Mouse (Mus musculus) cerebellum, postnatal 14 days (tissue): Measurements from ENCODE around the gene Ap3b2.
"Not testable (repeated sequence)": the region's sequence is repeated elsewhere in the genome, so short reads cannot be mapped to it uniquely, and the experiment has no call there.

Source experiments
- DNase-seq, 2 experiments: peaks; one replicate each; pipeline ENCODE4 v3.0.0; 2021; ENCODE audit warnings: mixed read lengths in 2 of 2

Ap3b2 gene

DNA sequence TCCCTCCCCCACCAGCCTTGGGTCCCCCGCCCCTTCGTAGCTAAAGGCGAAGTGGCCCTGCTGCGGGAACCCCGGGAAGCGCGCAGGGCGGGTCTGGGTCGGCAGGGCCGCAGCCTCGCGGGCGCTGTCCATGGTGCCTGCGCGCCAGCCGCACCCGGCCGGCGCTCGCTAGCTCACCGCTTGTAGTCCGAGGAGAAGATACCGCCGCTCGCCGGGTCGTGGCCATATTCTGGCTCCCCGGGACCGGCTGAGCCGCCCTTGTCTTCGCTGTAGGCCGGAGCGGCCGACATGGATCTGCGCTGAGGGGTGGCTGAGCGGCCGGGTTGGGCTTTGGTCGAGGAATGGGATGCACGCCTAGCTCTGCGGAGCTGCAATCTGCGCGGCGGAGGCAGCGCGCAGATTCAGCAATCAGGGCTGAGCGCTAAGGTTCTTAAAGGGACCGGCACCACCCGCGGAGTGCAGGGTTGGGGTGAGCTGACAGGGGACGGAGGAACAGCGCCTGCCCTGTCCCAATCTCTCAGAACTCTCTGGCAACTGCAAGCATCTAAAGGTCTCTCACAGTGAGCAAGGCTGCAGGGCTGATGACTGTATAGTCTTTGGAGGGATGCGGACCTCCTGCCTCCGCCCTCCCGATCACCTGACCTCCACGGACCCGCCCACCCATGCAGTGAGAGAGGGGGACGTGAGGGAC, at the start of gene Ap3b2:
Gene Ap3b2 (minus strand): TSS at position 595 of the 691 bp plus-strand sequence.
- DNase-seq = peak; percentile 84 to 87

DNA sequence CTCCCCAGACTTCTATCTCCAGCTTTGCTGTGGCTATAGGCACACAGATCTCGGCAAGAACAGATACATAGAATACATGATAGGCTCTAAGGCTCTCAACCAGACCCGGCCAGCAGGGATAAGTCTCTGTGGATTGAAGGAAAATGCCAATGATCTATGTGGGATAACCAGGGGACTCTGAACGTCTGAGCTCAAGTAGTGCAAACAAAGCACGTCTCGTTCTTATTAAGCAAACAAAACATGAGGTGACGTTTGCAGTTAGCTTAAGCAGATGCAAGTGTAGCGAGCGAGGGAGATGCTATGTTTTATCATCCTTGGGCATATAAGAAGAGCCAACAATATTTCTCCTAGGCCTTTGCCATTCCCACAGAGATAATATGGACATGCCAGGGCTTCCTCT, 49.2 kb upstream of the Ap3b2 start:
- DNase-seq = no peak

DNA sequence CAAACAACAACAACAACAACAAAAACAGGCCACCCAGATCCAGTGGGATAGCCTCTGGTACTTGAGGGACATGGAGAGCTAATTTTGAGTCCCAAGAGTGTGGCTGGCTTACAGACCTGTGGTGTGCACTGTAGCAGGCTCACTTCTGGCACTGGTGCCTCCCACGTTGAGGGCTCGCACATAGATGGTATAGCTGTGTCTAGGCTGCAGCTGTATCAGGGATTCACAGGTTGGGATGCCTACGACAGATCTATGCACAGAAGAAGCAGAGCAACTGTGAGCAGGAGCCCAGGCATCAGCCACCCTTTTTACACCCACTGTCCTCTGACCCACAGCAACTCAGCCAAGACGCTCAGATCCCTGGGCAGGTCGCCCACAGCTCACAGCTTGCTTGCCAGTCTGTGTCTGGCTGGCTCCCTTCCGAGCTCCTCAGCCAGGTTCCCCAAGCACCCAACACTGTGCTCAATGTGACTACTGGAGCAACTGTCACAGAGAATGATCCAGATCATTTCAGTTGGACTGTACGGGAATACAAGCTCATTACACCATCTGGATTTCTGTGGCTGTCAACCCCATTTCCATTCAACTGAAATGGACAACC, 48.3 kb upstream of the Ap3b2 start:
- peak; percentile 72 to 83 for DNase-seq

DNA sequence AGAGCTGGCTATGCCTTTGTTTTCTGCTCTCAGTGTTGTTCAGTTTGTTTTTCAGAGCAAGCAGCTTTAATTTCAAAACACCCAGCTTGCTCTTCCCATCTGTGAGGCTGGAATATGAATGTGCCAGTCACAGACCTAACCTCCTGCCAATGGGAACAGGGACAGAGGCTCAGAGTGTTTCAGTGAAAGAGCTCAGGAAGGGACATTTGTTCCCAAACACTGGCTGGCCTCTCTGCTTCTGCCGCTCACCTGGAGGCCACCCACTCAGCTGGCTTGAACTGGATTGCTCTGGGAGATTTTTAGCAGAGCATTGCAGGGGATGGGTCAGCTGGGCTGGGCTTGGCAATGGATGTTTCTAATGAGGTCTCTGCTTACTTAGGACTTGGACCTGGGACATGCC, 47.3 kb upstream of the Ap3b2 start:
- DNase-seq = peak; percentile 15 to 25

DNA sequence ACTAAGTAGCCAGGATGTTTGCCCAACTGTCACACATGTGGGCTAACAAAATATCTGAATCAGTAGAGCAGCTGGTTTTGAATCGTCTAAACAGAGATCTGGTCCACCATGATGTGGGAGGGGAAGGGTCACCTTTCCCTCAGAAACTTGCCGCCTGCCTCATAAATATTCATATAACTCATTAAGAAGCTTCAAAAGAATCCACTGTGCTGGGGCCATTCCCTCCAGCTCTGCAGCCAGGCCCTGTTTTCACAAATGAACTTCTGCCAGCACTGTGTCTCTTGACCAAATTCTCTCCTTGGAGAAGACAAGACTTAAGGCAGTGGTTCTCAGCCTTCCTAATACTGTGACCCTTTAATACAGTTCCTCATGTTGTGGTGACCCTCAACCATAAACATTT, 45.8 kb upstream of the Ap3b2 start:
- DNase-seq = no peak

DNA sequence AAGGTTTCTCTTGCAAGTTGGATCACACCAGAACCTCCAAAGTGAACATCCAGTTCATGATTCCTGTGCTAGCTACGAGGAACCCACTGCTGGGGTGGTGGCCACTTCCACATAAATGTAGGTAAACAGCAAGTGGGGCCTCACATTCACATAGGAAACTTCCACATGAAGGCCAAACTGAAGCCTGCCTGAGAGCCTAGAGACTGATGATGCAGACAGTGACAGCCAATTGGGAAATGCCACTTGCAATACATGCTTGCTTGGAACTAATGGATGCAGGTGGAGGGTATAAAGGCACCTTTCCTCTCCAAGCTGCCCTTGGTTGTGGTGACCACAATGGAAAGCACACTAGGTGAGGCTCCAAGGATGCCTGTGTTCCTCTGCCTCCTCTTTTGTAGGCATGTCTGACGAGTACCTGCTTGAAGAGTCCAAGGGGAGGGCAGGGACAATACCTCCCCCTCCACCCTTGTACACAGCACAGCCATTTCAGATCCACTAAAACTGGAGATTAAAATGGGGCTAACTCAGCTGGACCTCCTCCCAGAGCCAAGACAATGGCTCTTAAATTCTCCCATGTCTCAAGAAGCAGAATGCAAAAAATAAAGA, 44.4 kb upstream of the Ap3b2 start:
- peak; percentile 30 to 52 for DNase-seq

DNA sequence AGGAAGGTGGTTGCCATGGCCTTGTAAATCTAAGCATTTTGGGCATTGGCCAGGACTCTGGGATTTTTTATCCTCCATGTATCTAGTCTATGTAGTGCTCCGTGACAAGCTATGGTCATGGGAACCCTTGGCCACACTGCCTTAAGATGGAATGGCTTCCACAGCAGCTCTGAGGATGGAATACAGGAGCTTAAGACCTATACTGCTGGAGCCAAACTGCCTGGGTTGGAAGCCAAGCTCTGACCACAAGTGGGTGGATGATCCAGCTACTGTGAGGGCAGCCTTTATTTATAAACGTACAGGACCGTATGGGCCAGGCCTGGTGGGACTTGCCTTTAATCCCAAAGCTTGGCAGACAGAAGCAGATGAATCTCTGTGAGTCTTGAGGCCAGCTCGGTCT, 42.8 kb upstream of the Ap3b2 start:
- no peak for DNase-seq

DNA sequence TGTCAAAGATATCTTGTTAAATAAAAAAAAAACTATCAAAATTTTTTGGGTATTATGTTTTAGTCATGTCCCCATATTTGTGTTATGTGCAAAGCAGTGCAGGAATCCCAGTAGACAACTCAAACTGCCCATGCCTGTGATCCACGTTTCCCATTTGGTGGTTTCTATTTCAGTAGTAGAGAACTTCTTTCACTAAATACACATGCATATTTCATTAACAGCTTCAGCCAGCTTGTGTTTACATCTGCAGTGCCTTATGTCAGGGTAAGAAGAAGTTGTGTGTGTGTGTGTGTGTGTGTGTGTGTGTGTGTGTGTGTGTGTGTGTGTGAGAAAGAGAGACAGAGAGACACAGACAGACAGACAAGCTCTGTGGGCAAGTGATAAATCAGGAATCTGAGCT, 37.7 kb upstream of the Ap3b2 start:
- DNase-seq = no peak

DNA sequence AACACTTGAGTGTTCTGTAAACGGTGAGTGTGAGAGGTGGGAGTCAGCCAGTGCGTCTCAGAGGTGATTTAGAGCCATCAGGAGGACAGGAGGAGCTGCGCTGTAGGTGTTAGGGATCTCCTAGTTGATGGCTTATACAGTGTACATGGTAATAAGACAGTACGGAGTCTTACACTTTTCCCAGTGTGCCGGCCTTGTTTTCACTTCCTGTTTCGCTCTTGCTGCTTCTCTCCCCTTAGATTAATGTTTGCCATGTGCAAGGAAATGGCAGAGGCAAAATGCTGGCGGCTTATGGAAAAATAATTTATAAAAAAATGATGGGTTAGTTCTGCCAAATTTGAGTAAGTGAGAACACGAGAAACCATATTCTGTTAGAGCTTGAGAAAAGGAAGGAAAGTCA, 35.2 kb upstream of the Ap3b2 start:
- no peak for DNase-seq

DNA sequence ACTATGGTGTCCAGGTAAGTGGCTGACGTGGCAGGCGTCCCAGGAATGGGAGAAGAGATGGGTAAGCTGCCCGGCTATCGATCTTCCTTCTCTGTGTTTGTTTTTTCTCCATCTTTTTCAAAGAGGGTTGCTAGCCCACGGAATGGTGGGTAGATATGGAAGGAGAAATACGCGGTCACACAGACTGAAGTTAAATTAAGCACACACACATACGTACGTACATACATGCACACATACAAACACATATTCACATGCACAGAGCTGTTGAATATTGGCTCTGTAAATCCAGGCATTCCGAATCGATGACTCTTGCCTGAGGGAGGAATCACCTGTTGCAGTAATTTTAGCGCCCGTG, 29.9 kb upstream of the Ap3b2 start:
- DNase-seq = no peak

DNA sequence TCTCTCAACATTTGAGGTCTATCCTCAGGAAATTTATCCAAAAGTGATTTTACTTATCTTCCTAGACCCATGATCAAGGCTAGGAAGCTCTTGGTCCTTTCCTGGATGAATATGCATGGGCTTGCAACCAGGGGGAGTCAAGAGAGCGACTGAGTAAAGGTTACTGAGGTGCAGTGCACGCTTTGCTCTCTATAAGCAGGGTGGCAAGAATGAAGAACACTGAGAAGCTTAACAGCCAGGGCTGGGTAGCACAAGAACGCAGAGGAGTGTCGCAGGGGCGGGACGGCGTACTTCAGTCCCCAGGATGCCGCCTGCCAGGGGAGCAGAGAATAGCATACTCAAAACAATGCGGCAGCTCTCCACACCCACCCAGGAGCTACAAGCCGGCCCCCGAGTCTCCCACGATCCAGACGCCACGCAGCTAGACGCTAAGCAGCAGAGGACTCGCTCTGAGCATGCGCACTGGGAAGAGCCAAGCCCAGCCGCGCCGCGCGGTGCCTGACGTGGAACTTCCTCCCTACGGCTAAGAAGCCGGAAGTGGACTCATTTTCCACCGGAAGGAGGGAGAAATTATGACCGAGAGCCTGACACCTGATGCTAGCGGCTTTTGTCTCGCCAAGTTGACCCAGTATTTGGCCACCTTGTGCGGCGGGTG, 29.4 kb upstream of the Ap3b2 start:
- peak; percentile 92 to 93 for DNase-seq

DNA sequence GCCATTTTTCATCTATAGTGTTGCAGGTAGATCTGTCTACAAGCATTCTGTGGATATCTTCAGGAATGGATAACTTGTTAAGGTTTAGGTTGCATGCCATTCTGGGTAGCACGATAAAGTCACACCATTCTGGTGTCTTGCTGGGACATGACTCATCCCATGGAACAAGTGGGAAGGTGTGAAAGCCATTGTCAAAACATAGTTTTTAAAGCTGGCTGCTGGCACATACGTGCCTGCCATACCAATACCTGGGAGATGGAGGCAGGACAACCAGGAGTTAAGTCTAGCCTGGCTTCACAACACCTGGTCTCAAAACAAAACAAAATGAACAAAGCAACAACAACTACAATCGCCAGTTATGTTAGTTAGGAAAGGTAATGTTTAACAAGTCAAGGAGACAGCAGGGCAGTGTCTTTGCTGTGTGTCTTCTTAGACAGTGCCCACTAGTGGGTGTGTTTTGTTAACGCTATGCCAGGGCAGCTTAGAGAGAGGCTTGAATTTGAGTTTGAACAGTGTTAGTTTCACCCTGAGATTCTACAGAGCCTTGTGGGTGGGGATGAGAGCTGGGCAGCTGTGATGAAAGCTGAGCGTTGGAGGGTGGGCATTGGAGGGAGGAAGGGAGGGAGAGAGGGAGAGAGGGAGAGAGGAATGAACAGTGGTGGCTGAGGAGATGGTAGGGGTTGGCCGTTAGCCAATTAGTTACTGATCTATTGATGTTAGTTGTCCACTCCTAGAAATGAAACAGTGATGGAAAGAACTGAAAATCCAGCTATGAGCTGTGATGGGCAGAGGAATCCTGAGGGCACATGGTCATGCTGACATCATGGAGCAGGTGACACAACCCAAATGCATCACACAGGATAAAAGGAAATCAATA, 22.7 kb upstream of the Ap3b2 start:
- no peak for DNase-seq

DNA sequence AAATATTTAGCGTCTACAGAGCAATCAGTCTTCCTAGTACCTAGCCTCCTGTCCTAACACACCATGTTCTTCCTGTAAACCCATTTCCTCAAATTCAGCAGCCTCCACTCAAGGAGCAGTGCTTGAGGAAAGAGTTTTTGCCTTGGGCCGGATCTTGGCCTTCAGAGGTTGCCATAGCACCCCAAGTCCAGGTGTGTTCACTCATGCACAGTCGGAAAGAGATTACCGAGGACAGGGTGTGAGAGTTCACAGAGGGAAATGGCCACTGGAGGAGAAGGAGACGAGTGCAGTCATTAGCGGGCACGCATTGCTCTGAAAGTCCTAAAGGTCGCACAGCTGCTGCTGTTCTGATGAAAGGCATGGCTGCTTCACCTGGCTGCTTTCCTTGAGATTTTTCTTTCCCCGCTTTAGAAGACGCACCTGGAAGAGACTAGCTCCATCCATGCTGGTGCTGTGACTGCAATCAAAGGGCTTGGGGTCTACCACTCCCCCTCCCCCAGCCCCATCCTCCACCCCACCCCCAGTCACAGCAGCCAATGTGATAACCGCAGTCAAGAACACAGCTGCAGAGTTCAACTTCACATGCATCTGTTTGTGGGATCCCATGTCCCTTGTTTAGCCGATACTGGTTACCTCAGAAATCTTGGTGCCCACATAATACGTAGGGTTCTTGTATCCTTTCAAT, 21.3 kb upstream of the Ap3b2 start:
- DNase-seq = no peak

DNA sequence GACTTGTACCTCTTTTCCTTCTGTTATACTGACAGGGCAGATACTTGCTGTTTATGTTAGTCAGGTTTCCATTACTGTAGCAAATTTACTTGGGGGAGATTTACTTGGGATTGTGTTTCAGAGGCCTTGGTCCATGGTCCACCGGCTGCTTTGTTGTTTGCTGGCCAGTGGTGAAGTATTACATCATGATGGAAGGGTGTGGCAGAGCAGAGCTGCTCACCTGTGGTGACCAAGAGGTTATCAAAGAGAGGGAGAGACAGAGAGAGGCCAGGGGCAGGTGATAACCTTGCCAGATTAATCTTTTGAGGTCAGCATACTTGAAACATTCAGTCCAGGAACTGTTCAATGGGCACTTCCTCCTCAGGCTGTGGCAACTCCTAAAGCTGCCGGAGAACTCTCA, 7.3 kb upstream of the Ap3b2 start:
- DNase-seq = no peak

DNA sequence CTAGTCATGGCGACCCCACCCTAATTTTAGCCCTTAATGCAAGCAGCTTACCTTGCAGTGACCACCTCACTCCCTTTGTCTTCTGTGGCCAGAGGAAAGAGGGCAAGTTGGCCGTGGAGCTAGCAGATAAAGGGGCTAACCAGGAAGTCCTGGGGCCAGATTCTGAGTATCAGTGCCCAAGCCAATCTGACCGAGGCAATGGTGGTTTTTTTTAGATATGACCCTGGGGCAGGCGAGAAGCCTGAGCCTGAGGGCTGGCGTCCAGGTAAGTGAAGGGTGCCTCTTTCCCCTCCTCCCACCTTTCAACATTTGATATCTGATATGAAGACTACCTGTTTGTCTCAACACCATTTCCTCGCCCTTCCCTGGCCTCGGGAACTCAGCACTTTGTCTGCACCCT, 4.5 kb upstream of the Ap3b2 start, which contains the start of gene BC048679:
Gene BC048679 (minus strand): TSS at position 101 of the 400 bp plus-strand sequence.
- DNase-seq = no peak

DNA sequence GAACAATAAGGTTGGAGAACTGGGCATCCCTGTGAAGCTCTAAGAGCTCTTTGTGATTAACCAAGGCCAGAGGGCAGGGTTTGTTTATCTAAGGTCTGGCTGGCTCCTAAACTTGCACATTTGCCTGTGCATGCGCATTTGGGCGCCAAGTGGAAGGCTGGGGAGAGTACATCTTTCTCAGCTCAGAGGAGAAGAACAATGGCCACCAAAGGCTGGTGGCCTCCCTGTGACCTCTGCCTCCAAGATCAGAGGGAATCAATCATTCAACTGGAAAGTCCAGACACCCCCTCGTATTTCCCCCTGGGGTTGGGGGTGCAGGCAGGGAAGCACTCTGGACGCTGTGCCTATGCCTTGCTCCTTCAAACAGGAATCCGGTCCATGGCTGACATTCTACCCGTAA, 3.4 kb upstream of the Ap3b2 start:
- DNase-seq = no peak

DNA sequence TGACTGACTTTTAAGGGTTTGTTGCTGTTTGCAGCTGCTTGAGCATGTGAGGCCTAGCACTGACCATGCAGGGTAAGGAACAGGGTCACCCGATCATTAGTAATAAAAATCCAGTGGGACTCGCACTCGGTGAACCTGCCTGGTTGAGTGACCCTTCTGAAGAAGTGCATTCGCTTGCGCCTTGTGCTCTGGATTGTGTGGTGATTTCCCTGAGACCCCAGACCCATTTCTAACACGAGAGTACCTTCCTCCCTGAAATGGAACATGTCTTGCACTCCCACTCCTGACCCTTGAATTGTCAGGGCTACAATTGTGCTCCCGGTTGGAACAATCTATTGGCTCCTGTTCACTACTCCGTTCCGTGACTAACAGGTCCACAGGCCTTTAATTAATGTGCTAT, 1.1 kb downstream of the Ap3b2 start:
- no peak for DNase-seq

DNA sequence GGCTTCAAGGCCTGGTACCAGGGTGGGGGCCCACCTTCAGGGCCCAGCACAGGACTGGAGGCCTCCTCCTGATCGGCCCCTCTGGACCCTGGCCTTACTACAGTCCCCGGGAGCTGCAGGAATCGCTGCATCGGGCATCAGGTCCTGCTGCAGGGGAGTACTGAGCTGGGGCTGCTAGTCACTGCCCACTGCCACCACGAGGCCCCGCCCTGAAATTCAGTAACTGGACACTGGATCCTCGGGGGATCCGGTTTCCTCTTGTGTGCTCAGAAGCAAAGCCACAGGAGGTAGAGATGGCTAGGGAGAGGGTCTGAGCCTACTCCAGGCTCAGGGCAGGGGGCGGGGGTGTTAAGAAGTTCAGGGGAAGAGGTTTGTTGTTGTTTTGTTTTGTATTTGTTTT, 4.1 kb downstream of the Ap3b2 start:
- DNase-seq = no peak

DNA sequence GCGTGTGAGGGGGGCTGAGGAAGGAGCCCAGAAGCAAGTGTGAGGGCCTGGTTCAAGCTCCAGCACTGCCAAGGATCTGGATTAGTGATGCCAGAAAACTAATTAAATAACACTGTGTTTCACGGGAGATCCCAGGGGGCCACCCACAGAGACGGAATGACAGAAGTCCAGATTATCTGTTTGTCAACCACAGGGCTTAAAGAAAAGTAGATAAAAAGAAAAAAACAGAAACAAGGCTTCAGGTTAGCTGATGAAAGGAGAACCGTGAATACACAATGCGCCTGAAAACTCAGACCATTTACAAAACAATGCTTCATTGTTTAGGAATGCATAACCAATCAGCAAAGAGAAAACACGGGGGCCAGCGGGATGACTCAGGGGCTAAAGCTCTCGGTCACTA, 12.9 kb downstream of the Ap3b2 start:
- DNase-seq = peak; percentile 55 to 57

DNA sequence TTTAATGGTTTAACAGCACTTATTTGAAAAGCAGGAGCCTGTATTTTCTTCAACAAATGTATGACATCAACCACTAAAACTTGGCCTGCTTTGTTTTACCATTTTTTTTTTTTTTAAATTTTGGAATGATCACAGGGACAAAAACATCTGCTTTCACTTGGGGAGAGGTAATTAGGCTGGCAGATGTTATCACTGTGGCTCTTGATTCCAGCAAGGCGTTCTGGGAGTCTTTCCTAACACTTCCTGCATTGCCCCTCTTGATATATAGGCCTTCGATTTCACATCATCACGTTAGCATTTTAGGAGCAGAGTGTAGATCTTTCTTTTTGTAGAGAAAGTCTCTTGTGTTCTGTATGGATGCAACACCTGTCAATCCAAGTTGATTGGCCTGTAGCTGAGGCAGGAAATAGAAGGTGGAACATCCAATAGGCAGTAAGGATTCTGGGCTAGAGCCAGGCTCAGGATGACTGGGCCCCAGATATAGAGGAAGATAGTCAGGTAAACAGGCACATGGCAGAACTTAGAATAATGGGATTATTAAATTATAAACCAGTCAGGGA, 14.1 kb downstream of the Ap3b2 start:
- peak; percentile 29 to 37 for DNase-seq

DNA sequence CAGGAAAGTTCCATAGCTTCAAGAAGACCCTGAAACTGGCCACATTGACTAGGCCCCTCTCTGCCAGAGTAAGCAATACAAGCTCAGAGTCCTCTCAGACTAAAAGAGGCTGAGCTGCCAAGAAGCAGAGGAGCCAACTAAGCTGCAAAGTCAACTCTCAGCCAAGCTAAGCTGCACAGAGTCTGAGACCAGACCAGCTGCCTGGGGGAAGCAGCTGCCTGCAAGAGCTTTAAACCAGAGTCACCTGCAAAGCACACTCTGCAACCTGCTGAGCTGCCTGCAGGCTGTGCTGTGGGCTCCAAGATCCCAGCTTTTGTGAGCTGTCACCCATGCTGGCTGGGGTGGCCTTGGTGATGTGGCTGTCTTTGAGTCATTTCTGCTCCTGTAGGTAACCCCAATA, 15.5 kb downstream of the Ap3b2 start:
- not testable (repeated sequence) for DNase-seq

DNA sequence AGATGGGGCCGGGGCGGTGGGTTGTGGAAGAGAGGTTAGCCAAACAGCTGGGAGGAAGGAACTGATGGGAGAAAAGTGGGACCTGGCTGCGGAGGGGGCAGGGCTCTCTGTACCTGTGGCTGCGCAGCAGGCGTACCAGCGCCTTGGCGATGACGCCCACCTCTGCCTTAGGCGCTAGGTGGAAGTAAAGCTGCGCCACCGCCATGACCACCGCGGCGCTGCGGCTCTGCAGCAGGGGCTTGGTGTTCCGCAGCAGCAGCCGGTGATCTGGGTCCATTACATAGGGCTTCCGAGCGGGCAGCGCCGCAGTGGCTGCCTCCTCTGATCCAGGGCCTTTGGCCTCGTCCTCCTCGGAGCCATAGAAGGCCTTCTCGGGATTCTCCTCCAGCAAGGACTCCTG, 16.9 kb downstream of the Ap3b2 start:
- no peak for DNase-seq
